8 mouse cellular contexts compared by ENCODE assay signal in genomic region chr9:108567931-108568419, GRCm38 (mm10). TPM values are rescaled to one million over a fixed set of nuclear protein-coding genes. Genes with fewer than 3 reads are reported as not detected.
DNase-seq lines count a peak whose midpoint lies in the region; TF ChIP-seq lines count a peak whose summit lies in the region.

No protein-coding gene starts in this region.

- TF ChIP-seq EP300 in heart, adult 2 months (IDR thresholded peaks at IDR 0.05; ENCODE audit: insufficient read depth, low read depth, low read length): no peak

- H3K27ac ChIP-seq in heart, adult 2 months: peak overlapping the region; percentile 95
- peak overlapping the region; percentile 88 for H3K27ac ChIP-seq in bone marrow macrophage, adult 2 months (ENCODE audit: insufficient read depth, low read depth, low read length)
- H3K27ac ChIP-seq in liver, adult 2 months (replicated peaks; ENCODE audit: insufficient read depth, low read depth, low read length): peak overlapping the region; percentile 65

- TF ChIP-seq CTCF in heart, adult 2 months (IDR thresholded peaks at IDR 0.05): no peak
- no peak for TF ChIP-seq CTCF in bone marrow macrophage, adult 2 months (IDR thresholded peaks at IDR 0.05; ENCODE audit: low read depth, low read length)
- TF ChIP-seq CTCF in liver, adult 2 months (IDR thresholded peaks at IDR 0.05; ENCODE audit: low read depth, low read length): no peak

- 3% methylated on average over 18 of the region's 18 CpGs for WGBS in heart, adult 2 months
- 3% methylated on average over 18 of the region's 18 CpGs for WGBS in liver, adult 2 months

- H3K79me2 ChIP-seq in heart, adult 2 months (replicated peaks; ENCODE audit: control insufficient read depth, insufficient read depth, low read length): no peaks in the 10 kb centered on the region
- H3K79me2 ChIP-seq in liver, adult 2 months (ENCODE audit: control insufficient read depth, insufficient read depth, low read length): no peaks in the 10 kb centered on the region
- H3K79me2 ChIP-seq in myocyte (ENCODE audit: control insufficient read depth, insufficient read depth): peaks cover 3% of the 10 kb centered on the region

- intact Hi-C loops in heart, adult 2 months (cut with DNase I): loop anchor here (2.0 kb wide), 1 partner anchor 51 kb away; the partner anchor contains the start of gene Qrich1
- intact Hi-C loops in heart, postnatal 10 days (cut with DNase I): no loop called here

- H3K4me1 ChIP-seq in heart, adult 2 months (ENCODE audit: control insufficient read depth, insufficient read depth, low read length): peaks cover 7% of the 10 kb centered on the region
- peaks cover 10% of the 10 kb centered on the region for H3K4me1 ChIP-seq in bone marrow macrophage, adult 2 months (ENCODE audit: control insufficient read depth, insufficient read depth, low read length)
- H3K4me1 ChIP-seq in liver, adult 2 months (ENCODE audit: control insufficient read depth, insufficient read depth, low read length): peaks cover 12% of the 10 kb centered on the region

- peak; percentile 57 to 59 for DNase-seq in heart, adult 2 months
- no peak for DNase-seq in heart, postnatal 4 days
- peak; percentile 52 to 64 for DNase-seq in heart, postnatal 10 days
- no peak for DNase-seq in liver, adult 2 months (ENCODE audit: extremely low read depth, low read depth, low spot score)
- no peak for DNase-seq in cerebellum, adult 18-20 months
- DNase-seq in layer of hippocampus, postnatal 36 days: no peak

- H3K4me3 ChIP-seq in heart, adult 2 months: peak overlapping the region; percentile 88
- H3K4me3 ChIP-seq in bone marrow macrophage, adult 2 months (ENCODE audit: insufficient read depth, low read length): peak overlapping the region; percentile 86
- H3K4me3 ChIP-seq in liver, adult 2 months (ENCODE audit: insufficient read depth, low read depth, low read length): peak overlapping the region; percentile 73
- peak overlapping the region; percentile 82 for H3K4me3 ChIP-seq in myocyte

- H3K27me3 ChIP-seq in heart, adult 2 months (ENCODE audit: control insufficient read depth, insufficient read depth, low read length): no peaks in the 10 kb centered on the region
- no peaks in the 10 kb centered on the region for H3K27me3 ChIP-seq in liver, adult 2 months (ENCODE audit: control insufficient read depth, insufficient read depth, low read length)
- H3K27me3 ChIP-seq in myocyte (ENCODE audit: control insufficient read depth, insufficient read depth, insufficient read length): no peaks in the 10 kb centered on the region

- peak overlapping the region; percentile 69 for H3K9ac ChIP-seq in heart, adult 2 months (ENCODE audit: low read depth, low read length)
- H3K9ac ChIP-seq in liver, adult 2 months (ENCODE audit: low read depth, low read length): peak overlapping the region; percentile 77

- TF ChIP-seq POLR2A in heart, adult 2 months (IDR thresholded peaks at IDR 0.05; ENCODE audit: insufficient read depth, low read depth, low read length): no peak
- no peak for TF ChIP-seq POLR2A in bone marrow macrophage, adult 2 months (IDR thresholded peaks at IDR 0.05; ENCODE audit: borderline replicate concordance, low read depth, low read length)
- TF ChIP-seq POLR2A in liver, adult 2 months (IDR thresholded peaks at IDR 0.05; ENCODE audit: extremely low read depth, insufficient read depth, low read length): no peak
- peak; percentile 11 for TF ChIP-seq POLR2A in myocyte (IDR thresholded peaks at IDR 0.05; ENCODE audit: insufficient read length, low read depth)

- no peaks in the 10 kb centered on the region for H3K36me3 ChIP-seq in heart, adult 2 months (ENCODE audit: control insufficient read depth, insufficient read depth, low read length)
- peaks cover 4% of the 10 kb centered on the region; the same call in 1 of the 2 replicates for H3K36me3 ChIP-seq in liver, adult 2 months (ENCODE audit: control insufficient read depth, insufficient read depth, low read length)
- H3K36me3 ChIP-seq in myocyte (ENCODE audit: control insufficient read depth, insufficient read depth): peaks cover 18% of the 10 kb centered on the region

- H3ac ChIP-seq in myocyte (ENCODE audit: control insufficient read depth, insufficient read length): peak overlapping the region; percentile 55

- peak overlapping the region; percentile 99 for H3K4me2 ChIP-seq in myocyte (ENCODE audit: low read depth)

TF ChIP-seq in myocyte, 11 proteins besides CTCF, POLR2A, EP300 and RAD21:
- TF ChIP-seq POLR2AphosphoS2 (IDR thresholded peaks at IDR 0.05; ENCODE audit: insufficient read length, low read depth) (no peak), MYOD1 (IDR thresholded peaks at IDR 0.05; ENCODE audit: control insufficient read depth in 1 of 3, insufficient read length in 2 of 3, low read depth in 2 of 3) (peak in 2 of 3 experiments; percentile 73 to 84), MYOG (IDR thresholded peaks at IDR 0.05; ENCODE audit: control insufficient read depth in 1 of 3, insufficient read depth in 1 of 3, insufficient read length in 2 of 3, low read depth in 2 of 3) (peak in 2 of 3 experiments; percentile 62 to 82)

RNA-seq across cellular contexts. Expression of gene Ndufaf3, which starts 0.7 kb away (rescaled TPM):
- 10 to 100 TPM; 61.9 to 88.1 TPM for total RNA-seq in heart, adult 2 months (2021)
- polyA plus RNA-seq in heart, adult 2 months (2012; rRNA removed): 60.7 and 69.1 TPM in 2 replicates
- 10 to 100 TPM; 57.0 to 64.2 TPM for total RNA-seq in heart, postnatal 4 days (2021)
- 28.6 and 29.7 TPM in 2 replicates for polyA plus RNA-seq in bone marrow macrophage, adult 2 months (2012; ENCODE audit: insufficient read depth, insufficient read length, missing spikeins)
- 10 to 100 TPM; 54.5 to 58.6 TPM for total RNA-seq in heart, postnatal 10 days (2021)
- total RNA-seq in liver, adult 2 months (2014; rRNA removed): 12.0 and 13.4 TPM in 2 replicates
- polyA plus RNA-seq in liver, adult 2 months (2012; rRNA removed): 29.0 and 31.3 TPM in 2 replicates
- 25.8 TPM for polyA plus RNA-seq in myocyte (2012; fragmentation: generic; extraction: Trizol)
- total RNA-seq in layer of hippocampus, postnatal 36 days (2021): 10 to 100 TPM; 52.6 to 66.3 TPM

RNA-seq across cellular contexts. Expression of gene Dalrd3, which starts 1.7 kb away (rescaled TPM):
- total RNA-seq in heart, adult 2 months (2021): 10 to 100 TPM; 22.8 to 25.6 TPM
- 79.2 and 81.5 TPM in 2 replicates for polyA plus RNA-seq in heart, adult 2 months (2012; rRNA removed)
- 10 to 100 TPM; 20.6 to 21.6 TPM for total RNA-seq in heart, postnatal 4 days (2021)
- 44.7 and 52.7 TPM in 2 replicates for polyA plus RNA-seq in bone marrow macrophage, adult 2 months (2012; ENCODE audit: insufficient read depth, insufficient read length, missing spikeins)
- total RNA-seq in heart, postnatal 10 days (2021): 10 to 100 TPM; 21.0 TPM
- total RNA-seq in liver, adult 2 months (2014; rRNA removed): 32.8 and 35.2 TPM in 2 replicates
- polyA plus RNA-seq in liver, adult 2 months (2012; rRNA removed): 104 and 130 TPM in 2 replicates
- polyA plus RNA-seq in myocyte (2012; fragmentation: generic; extraction: Trizol): 50.2 TPM
- total RNA-seq in layer of hippocampus, postnatal 36 days (2021): 100 to 1,000 TPM in 1 of 2 experiments, 10 to 100 TPM in 1; 98.7 to 109 TPM

RNA-seq across cellular contexts. Expression of gene Impdh2, which starts 7.9 kb away (rescaled TPM):
- total RNA-seq in heart, adult 2 months (2021): 10 to 100 TPM; 47.8 to 51.2 TPM
- 55.5 and 65.0 TPM in 2 replicates for polyA plus RNA-seq in heart, adult 2 months (2012; rRNA removed)
- 10 to 100 TPM; 77.5 to 79.6 TPM for total RNA-seq in heart, postnatal 4 days (2021)
- polyA plus RNA-seq in bone marrow macrophage, adult 2 months (2012; ENCODE audit: insufficient read depth, insufficient read length, missing spikeins): 44.2 and 59.9 TPM in 2 replicates
- 10 to 100 TPM; 62.3 to 70.0 TPM for total RNA-seq in heart, postnatal 10 days (2021)
- 33.6 and 39.3 TPM in 2 replicates for total RNA-seq in liver, adult 2 months (2014; rRNA removed)
- polyA plus RNA-seq in liver, adult 2 months (2012; rRNA removed): 62.5 and 72.8 TPM in 2 replicates
- 129 TPM for polyA plus RNA-seq in myocyte (2012; fragmentation: generic; extraction: Trizol)
- 10 to 100 TPM; 63.4 to 68.4 TPM for total RNA-seq in layer of hippocampus, postnatal 36 days (2021)

RNA-seq across cellular contexts. Expression of gene Wdr6, which starts 10.6 kb away (rescaled TPM):
- total RNA-seq in heart, adult 2 months (2021): 10 to 100 TPM; 13.3 to 17.2 TPM
- 16.5 and 21.9 TPM in 2 replicates for polyA plus RNA-seq in heart, adult 2 months (2012; rRNA removed)
- 10 to 100 TPM; 36.6 to 40.0 TPM for total RNA-seq in heart, postnatal 4 days (2021)
- 8.0 and 8.5 TPM in 2 replicates for polyA plus RNA-seq in bone marrow macrophage, adult 2 months (2012; ENCODE audit: insufficient read depth, insufficient read length, missing spikeins)
- 10 to 100 TPM; 30.2 to 36.4 TPM for total RNA-seq in heart, postnatal 10 days (2021)
- 6.4 and 8.1 TPM in 2 replicates for total RNA-seq in liver, adult 2 months (2014; rRNA removed)
- polyA plus RNA-seq in liver, adult 2 months (2012; rRNA removed): 8.4 and 14.8 TPM in 2 replicates
- 21.9 TPM for polyA plus RNA-seq in myocyte (2012; fragmentation: generic; extraction: Trizol)
- 100 to 1,000 TPM; 106 to 107 TPM for total RNA-seq in layer of hippocampus, postnatal 36 days (2021)

RNA-seq across cellular contexts. Expression of gene P4htm, which starts 29.5 kb away (rescaled TPM):
- total RNA-seq in heart, adult 2 months (2021): 10 to 100 TPM; 14.2 to 15.3 TPM
- polyA plus RNA-seq in heart, adult 2 months (2012; rRNA removed): 21.0 and 25.2 TPM in 2 replicates
- total RNA-seq in heart, postnatal 4 days (2021): 10 to 100 TPM; 13.2 to 13.4 TPM
- not detected in 2 replicates for polyA plus RNA-seq in bone marrow macrophage, adult 2 months (2012; ENCODE audit: insufficient read depth, insufficient read length, missing spikeins)
- total RNA-seq in heart, postnatal 10 days (2021): 10 to 100 TPM; 12.7 to 15.1 TPM
- 0.09 and 0.13 TPM in 2 replicates for total RNA-seq in liver, adult 2 months (2014; rRNA removed)
- polyA plus RNA-seq in liver, adult 2 months (2012; rRNA removed): 0.46 and 0.67 TPM in 2 replicates
- 0.94 TPM for polyA plus RNA-seq in myocyte (2012; fragmentation: generic; extraction: Trizol)
- total RNA-seq in layer of hippocampus, postnatal 36 days (2021): 10 to 100 TPM; 93.1 to 93.2 TPM

Comparison
In these comparisons a context has a peak if more than half of its experiments do, and no peak if none do; other contexts are left out.
1. DNase-seq: peak in heart, adult 2 months (2 of 2) and heart, postnatal 10 days (2 of 2); none in heart, postnatal 4 days (single experiment), liver, adult 2 months (single experiment), cerebellum, adult 18-20 months (0 of 2) and layer of hippocampus, postnatal 36 days (0 of 2).
2. Peak in every context shown above with its lines, with median percentiles within 50 percentile points of each other: H3K27ac ChIP-seq and H3K4me3 ChIP-seq.